Mouse (Mus musculus) CH12.LX (cell line): ENCODE results near the gene Dctn3. TPM values are rescaled to one million over a fixed set of nuclear protein-coding genes. Genes with fewer than 3 reads are reported as not detected.

Experiments used
- DNase-seq: peaks from one replicate; pipeline ENCODE4 v3.0.0-alpha.2; 2013; ENCODE audit errors: extremely low read depth
- H3K27ac ChIP-seq: 2 replicates; pipeline ENCODE4 v1.5.1; 2012; ENCODE audit warnings: low read depth, mild to moderate bottlenecking, control low read depth, moderate library complexity; ENCODE audit not compliant: insufficient read depth
- H3K27me3 ChIP-seq: replicated peaks from 2 replicates; pipeline ENCODE3; 2012; ENCODE audit warnings: inconsistent platforms
- H3K36me3 ChIP-seq, 2 experiments: replicated peaks in 1 of 2; 2 replicates each; pipeline versions ENCODE3 to v1.6.1; 2012; ENCODE audit warnings: inconsistent platforms in 1 of 2, low read length in 1 of 2, mild to moderate bottlenecking in 1 of 2, mixed read lengths in 1 of 2, moderate library complexity in 1 of 2; ENCODE audit not compliant: control insufficient read depth in 1 of 2, insufficient read depth in 1 of 2
- H3K4me1 ChIP-seq, 2 experiments: 2 replicates each; pipeline ENCODE4 v1.6.1; 2012; ENCODE audit warnings: inconsistent platforms in 1 of 2, moderate library complexity in 1 of 2; ENCODE audit not compliant: insufficient read depth in 2 of 2, control insufficient read depth in 1 of 2
- H3K4me2 ChIP-seq: 2 replicates; pipeline ENCODE4 v1.6.1; 2012; ENCODE audit warnings: low read depth, mild to moderate bottlenecking, control low read depth; ENCODE audit not compliant: poor library complexity, insufficient read depth, severe bottlenecking
- H3K4me3 ChIP-seq, 3 experiments: fragments of 150-350 bp in 1 of 3; sonication (generic) in 1 of 3; replicated peaks in 1 of 3; 2 replicates each; pipeline versions ENCODE3 to v1.5.1; 2011 to 2012; ENCODE audit warnings: low read depth in 2 of 3, low read length in 2 of 3, mild to moderate bottlenecking in 2 of 3, moderate library complexity in 2 of 3, control low read depth in 1 of 3, improper control_type of control experiment in 1 of 3, inconsistent platforms in 1 of 3, mixed read lengths in 1 of 3; ENCODE audit not compliant: poor library complexity in 1 of 3
- H3K79me2 ChIP-seq: replicated peaks from 2 replicates; pipeline ENCODE4 v1.6.1; 2012; ENCODE audit warnings: mild to moderate bottlenecking, moderate library complexity; ENCODE audit not compliant: control insufficient read depth, poor library complexity, insufficient read depth, severe bottlenecking; ENCODE audit errors: extremely low read depth
- H3K9ac ChIP-seq: 2 replicates; pipeline ENCODE4 v1.6.1; 2012; ENCODE audit warnings: low read depth, mild to moderate bottlenecking, control low read depth, moderate library complexity; ENCODE audit not compliant: insufficient read depth
- H3K9me3 ChIP-seq: replicated peaks from 2 replicates; pipeline ENCODE3; 2012; ENCODE audit warnings: low read length, inconsistent platforms, mixed read lengths
- BHLHE40 ChIP-seq: IDR thresholded peaks from 2 replicates; pipeline ENCODE4 v1.6.1; 2011; ENCODE audit warnings: mild to moderate bottlenecking, low read depth, low read length, improper control_type of control experiment
- CHD1 ChIP-seq: IDR thresholded peaks from 2 replicates; pipeline ENCODE4 v1.6.1; 2012; ENCODE audit warnings: low read depth, low read length, improper control_type of control experiment, inconsistent platforms
- CHD2 ChIP-seq: IDR thresholded peaks from 2 replicates; pipeline ENCODE4 v1.6.1; 2011; ENCODE audit warnings: low read length, improper control_type of control experiment
- CTCF ChIP-seq, 2 experiments: IDR thresholded peaks in 1 of 2; conservative IDR thresholded peaks in 1 of 2; 2 replicates each; pipeline ENCODE4 v1.5.1; 2011 to 2012; ENCODE audit warnings: low read depth in 2 of 2, low read length in 2 of 2, improper control_type of control experiment in 1 of 2, inconsistent platforms in 1 of 2, mild to moderate bottlenecking in 1 of 2, moderate library complexity in 1 of 2
- ELF1 ChIP-seq: IDR thresholded peaks from 2 replicates; pipeline ENCODE4 v1.6.1; 2014; ENCODE audit warnings: low read depth, mild to moderate bottlenecking, inconsistent platforms, low read length, improper control_type of control experiment
- ETS1 ChIP-seq: conservative IDR thresholded peaks from 2 replicates; pipeline ENCODE4 v1.6.1; 2012; ENCODE audit warnings: low read depth, mild to moderate bottlenecking, inconsistent platforms, low read length, improper control_type of control experiment, moderate library complexity
- JUND ChIP-seq: conservative IDR thresholded peaks from 2 replicates; pipeline ENCODE4 v1.6.1; 2011; ENCODE audit warnings: low read depth, low read length, improper control_type of control experiment
- MAFK ChIP-seq: IDR thresholded peaks from 2 replicates; pipeline ENCODE4 v1.6.1; 2011; ENCODE audit warnings: low read length, improper control_type of control experiment; ENCODE audit not compliant: insufficient replicate concordance
- MAX ChIP-seq: IDR thresholded peaks from 2 replicates; pipeline ENCODE4 v1.6.1; 2011; ENCODE audit warnings: low read length, improper control_type of control experiment
- MAZ ChIP-seq: IDR thresholded peaks from 2 replicates; pipeline ENCODE4 v1.6.1; 2012; ENCODE audit warnings: low read depth, mild to moderate bottlenecking, inconsistent platforms, low read length, improper control_type of control experiment, moderate library complexity
- MXI1 ChIP-seq: IDR thresholded peaks from 2 replicates; pipeline ENCODE4 v1.6.1; 2011; ENCODE audit warnings: mild to moderate bottlenecking, low read depth, low read length, improper control_type of control experiment
- MYC ChIP-seq: IDR thresholded peaks from 2 replicates; pipeline ENCODE4 v1.6.1; 2011; ENCODE audit warnings: low read depth, mild to moderate bottlenecking, improper control_type of control experiment, low read length
- RAD21 ChIP-seq: IDR thresholded peaks from 2 replicates; pipeline ENCODE4 v1.6.1; 2011; ENCODE audit warnings: low read depth, mild to moderate bottlenecking, low read length, improper control_type of control experiment, moderate library complexity
- SMC3 ChIP-seq: IDR thresholded peaks from 2 replicates; pipeline ENCODE4 v1.6.1; 2011; ENCODE audit warnings: low read depth, low read length, improper control_type of control experiment
- TCF12 ChIP-seq: IDR thresholded peaks from 2 replicates; pipeline ENCODE4 v1.6.1; 2014; ENCODE audit warnings: low read depth, mild to moderate bottlenecking, inconsistent platforms, low read length, improper control_type of control experiment
- UBTF ChIP-seq: IDR thresholded peaks from 2 replicates; pipeline ENCODE4 v1.6.1; 2012; ENCODE audit warnings: low read depth, mild to moderate bottlenecking, inconsistent platforms, low read length, improper control_type of control experiment, moderate library complexity
- USF2 ChIP-seq: conservative IDR thresholded peaks from 2 replicates; pipeline ENCODE4 v1.6.1; 2011; ENCODE audit warnings: low read depth, low read length, improper control_type of control experiment
- dilution Hi-C: fragments of 300-500 bp; cut with MboI; formaldehyde crosslinking; loops from 2 replicates; pipeline ENCODE4 v1.14.3; 2020; ENCODE audit warnings: low sequenced_read_pairs; ENCODE audit not compliant: extremely low pct_unique_long_range_greater_than_20kb, extremely low pct_ligation_motif_present
- in situ Hi-C: fragments of 300-500 bp; cut with MboI; formaldehyde crosslinking; loops from 3 replicates; pipeline ENCODE4 v1.14.3; 2019; ENCODE audit warnings: low sequenced_read_pairs, low pct_ligation_motif_present, low pct_unique_long_range_greater_than_20kb, mixed read lengths
- polyA plus RNA-seq: library from polyadenylated mRNA; unstranded; fragments of >175 nt; gene quantifications from 2 replicates; pipeline ENCODE4 v1.2.1, GENCODE M21; 2012; ENCODE audit warnings: low read depth; ENCODE audit not compliant: insufficient read length
- total RNA-seq, 2 experiments: library from RNA; depleted of rRNA; stranded (reverse); fragments of 300-350 nt in 1 of 2; fragments of >200 nt in 1 of 2; gene quantifications; 2 replicates each; pipeline ENCODE4 v1.2.3; 2012 to 2014

Dctn3 gene
- total and polyA plus RNA-seq, 3 experiments, result 90.5 to 133 (median 112) TPM

GRCm38 (mm10) chr4:41759656-41760287 is 36.8 kb upstream of the Dctn3 start:
- Histone ChIP-seq H3K4me3 (no peak overlapping the region), H3K79me2 (no peaks in the 10 kb centered on the region), H3K4me2 (no peak overlapping the region), H3K36me3 (peaks cover 13 to 49% of the 10 kb centered on the region in 2 experiments), H3K27me3 (no peaks in the 10 kb centered on the region), H3K9ac (no peak overlapping the region), H3K27ac (no peak overlapping the region), H3K9me3 (no peaks in the 10 kb centered on the region), H3K4me1 (peaks cover 5 to 25% of the 10 kb centered on the region in 2 experiments)
- in situ Hi-C loops (no loop called here), dilution Hi-C loops (no loop called here)
- no peak for DNase-seq
- TF ChIP-seq USF2, result no peak
- no peak for TF ChIP-seq MYC
- TF ChIP-seq JUND, result no peak
- no peak for TF ChIP-seq MAZ
- no peak for TF ChIP-seq BHLHE40
- TF ChIP-seq SMC3, result no peak
- no peak for TF ChIP-seq TCF12
- TF ChIP-seq CTCF (conservative IDR thresholded peaks at IDR 0.05 in 1 of 2, IDR thresholded peaks at IDR 0.05 in 1 of 2; ENCODE audit: low read depth in 2 of 2, low read length in 2 of 2), result no peak
- TF ChIP-seq RAD21, result no peak
- TF ChIP-seq MAFK, result no peak
- TF ChIP-seq UBTF, result no peak
- TF ChIP-seq MXI1, result no peak
- no peak for TF ChIP-seq CHD2

DNA sequence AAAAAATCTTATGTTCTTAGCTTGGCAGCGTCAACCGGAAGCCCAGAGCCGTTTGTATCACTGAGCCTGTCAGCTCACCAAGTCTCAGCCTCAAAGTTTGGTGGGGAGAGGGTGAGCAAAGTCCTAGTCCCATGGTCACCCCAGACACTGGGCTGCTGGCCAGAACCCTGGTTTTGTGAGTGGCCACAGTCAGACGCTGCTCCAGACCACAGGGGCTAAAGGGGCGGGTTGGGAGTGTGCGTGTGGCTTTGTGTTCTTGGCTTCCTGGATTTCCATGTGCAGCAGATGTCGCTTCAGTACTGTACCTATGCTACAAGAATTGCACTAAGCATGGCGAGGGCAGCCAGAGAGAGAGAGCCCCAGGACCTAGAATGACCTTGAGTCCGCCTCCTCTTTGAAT is 36.2 kb upstream of the Dctn3 start:
- no peaks in the 10 kb centered on the region for H3K79me2 ChIP-seq
- H3K4me3 ChIP-seq, result no peak overlapping the region
- H3K27me3 ChIP-seq, result no peaks in the 10 kb centered on the region
- no peak overlapping the region for H3K4me2 ChIP-seq
- in situ Hi-C loops, result no loop called here
- DNase-seq, result no peak
- H3K4me1 ChIP-seq, result peaks cover 6 to 27% of the 10 kb centered on the region in 2 experiments
- H3K9me3 ChIP-seq, result no peaks in the 10 kb centered on the region
- dilution Hi-C loops, result no loop called here
- H3K27ac ChIP-seq, result no peak overlapping the region
- peaks cover 13 to 49% of the 10 kb centered on the region in 2 experiments for H3K36me3 ChIP-seq
- TF ChIP-seq ETS1 (no peak), CHD1 (no peak), ELF1 (no peak), TCF12 (no peak), RAD21 (no peak), CTCF (conservative IDR thresholded peaks at IDR 0.05 in 1 of 2, IDR thresholded peaks at IDR 0.05 in 1 of 2; ENCODE audit: low read depth in 2 of 2, low read length in 2 of 2) (no peak), MAX (no peak)
- H3K9ac ChIP-seq, result no peak overlapping the region
